Mouse (Mus musculus) frontal cortex, postnatal 14 days (tissue): Measurements from ENCODE around the gene Wdr38.
A peak's percentile ranks its signal among the peaks of the same experiment; 100 is the strongest.
"Not testable (repeated sequence)": the region's sequence is repeated elsewhere in the genome, so short reads cannot be mapped to it uniquely, and the experiment has no call there.

Experiments used
- DNase-seq, 2 experiments: peaks; one replicate each; pipeline ENCODE4 v3.0.0; 2022; ENCODE audit warnings: low spot score in 2 of 2

Gene Wdr38

GRCm38 (mm10) chr2:38992452-38992851 lies 4.8 kb upstream of the Wdr38 start:
- DNase-seq, result no peak

- DNase-seq, result no peak
These were observed 2.1 kb downstream of the Wdr38 start for GRCm38 (mm10) chr2:38999381-38999780.

GRCm38 (mm10) chr2:38999910-39000586 lies 2.8 kb downstream of the Wdr38 start:
- DNase-seq, result no peak

- DNase-seq, result no peak
These were observed 3.3 kb downstream of the Wdr38 start for GRCm38 (mm10) chr2:39000587-39000919.

GRCm38 (mm10) chr2:39001866-39002265 lies 4.6 kb downstream of the Wdr38 start:
- no peak for DNase-seq

- no peak for DNase-seq
These were observed 5.8 kb downstream of the Wdr38 start for GRCm38 (mm10) chr2:39003106-39003505.

- DNase-seq, result no peak
These were observed 6.2 kb downstream of the Wdr38 start for GRCm38 (mm10) chr2:39003512-39003911.

GRCm38 (mm10) chr2:39004372-39004771 lies 7.1 kb downstream of the Wdr38 start:
- DNase-seq, result no peak

- peak; percentile 84 to 91 for DNase-seq
These were observed 7.7 kb downstream of the Wdr38 start, which contains the start of gene Arpc5l for GRCm38 (mm10) chr2:39004880-39005435. TSS of gene Arpc5l (plus strand) at chr2:39005348.

GRCm38 (mm10) chr2:39005574-39006079 lies 8.4 kb downstream of the Wdr38 start, which contains the start of gene Rpl35:
TSS of gene Rpl35 (minus strand) at chr2:39005624.
- no peak for DNase-seq

GRCm38 (mm10) chr2:39006149-39006730 lies 9.0 kb downstream of the Wdr38 start:
- no peak for DNase-seq

- peak; percentile 86 to 91 for DNase-seq
These were observed 10.6 kb downstream of the Wdr38 start for GRCm38 (mm10) chr2:39007865-39008264.

GRCm38 (mm10) chr2:39008350-39008851 lies 11.1 kb downstream of the Wdr38 start:
- DNase-seq, result no peak

GRCm38 (mm10) chr2:39008954-39009365 lies 11.7 kb downstream of the Wdr38 start:
- DNase-seq, result no peak

GRCm38 (mm10) chr2:39010144-39010543 lies 12.9 kb downstream of the Wdr38 start:
- not testable (repeated sequence) for DNase-seq

- no peak for DNase-seq
These were observed 14.0 kb downstream of the Wdr38 start for GRCm38 (mm10) chr2:39011264-39011663.

GRCm38 (mm10) chr2:39011971-39012370 lies 14.7 kb downstream of the Wdr38 start:
- DNase-seq, result no peak

GRCm38 (mm10) chr2:39012768-39013279 lies 15.5 kb downstream of the Wdr38 start:
- no peak for DNase-seq

GRCm38 (mm10) chr2:39016581-39016980 lies 19.3 kb downstream of the Wdr38 start:
- DNase-seq, result no peak

GRCm38 (mm10) chr2:39020004-39020403 lies 22.7 kb downstream of the Wdr38 start:
- DNase-seq, result no peak

GRCm38 (mm10) chr2:39031611-39032010 lies 34.3 kb downstream of the Wdr38 start:
- DNase-seq, result no peak

GRCm38 (mm10) chr2:39040215-39040614 lies 42.9 kb downstream of the Wdr38 start:
- DNase-seq, result no peak

GRCm38 (mm10) chr2:39048515-39048914 lies 51.2 kb downstream of the Wdr38 start:
- DNase-seq, result no peak
